Mouse (Mus musculus): ENCODE results near the gene Cyp26a1. TPM values are rescaled to one million over a fixed set of nuclear protein-coding genes. Genes with fewer than 3 reads are reported as not detected.

Gene Cyp26a1
- 2.3 and 3.5 TPM in 2 replicates for polyA plus RNA-seq (2014; fragmentation: Nextera tagmentation; extraction: Ambion mirVana)

DNA sequence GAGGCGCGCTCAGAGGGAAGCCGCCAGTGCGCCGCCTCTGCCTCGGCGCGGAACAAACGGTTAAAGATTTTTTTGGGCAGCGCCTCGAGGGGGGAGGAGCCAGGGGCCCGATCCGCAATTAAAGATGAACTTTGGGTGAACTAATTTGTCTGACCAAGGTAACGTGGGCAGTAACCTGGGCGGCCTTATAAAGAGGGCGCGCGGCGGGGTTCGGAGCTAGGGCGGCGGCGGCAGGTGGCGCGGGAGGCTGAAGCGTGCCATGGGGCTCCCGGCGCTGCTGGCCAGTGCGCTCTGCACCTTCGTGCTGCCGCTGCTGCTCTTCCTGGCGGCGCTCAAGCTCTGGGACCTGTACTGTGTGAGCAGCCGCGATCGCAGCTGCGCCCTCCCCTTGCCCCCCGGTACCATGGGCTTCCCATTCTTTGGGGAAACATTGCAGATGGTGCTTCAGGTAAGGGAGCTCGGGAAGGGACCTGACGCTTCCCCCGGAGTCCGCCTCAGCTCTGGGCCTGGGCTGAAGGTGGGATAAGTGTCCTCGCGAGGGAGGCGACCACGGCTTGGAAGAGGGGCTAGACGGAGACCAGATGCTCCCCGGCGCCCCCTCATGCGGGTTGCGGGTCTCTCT lies at the start of gene Cyp26a1:
Cyp26a1 (plus strand) TSS at position 148 of the 622 bp plus-strand sequence.
- no peaks in the 10 kb centered on the region for H3K36me3 ChIP-seq (ENCODE audit: control insufficient read depth, insufficient read depth, low read length)
- WGBS = 1% methylated on average over 51 of the region's 51 CpGs
- no peak within 1 kb of the TSS for H3K27ac ChIP-seq (ENCODE audit: low read depth, low read length)
- no peaks in the 10 kb centered on the region for H3K9me3 ChIP-seq (ENCODE audit: control insufficient read depth, low read length)
- peaks cover 28% of the 10 kb centered on the region for H3K4me1 ChIP-seq (ENCODE audit: control insufficient read depth, insufficient read depth, low read length)
- ATAC-seq (ENCODE audit: low FRiP score, low TSS enrichment) = peak; percentile 51; the same call in 1 of the 2 replicates
- peak within 1 kb of the TSS; percentile 39 for H3K4me3 ChIP-seq (ENCODE audit: low read length)
- H3K27me3 ChIP-seq (ENCODE audit: control insufficient read depth, insufficient read depth, low read length) = peaks cover 100% of the 10 kb centered on the region
- H3K9ac ChIP-seq (ENCODE audit: low read depth, low read length) = no peak within 1 kb of the TSS
- H3K4me2 ChIP-seq (replicated peaks; ENCODE audit: low read depth, low read length) = peak within 1 kb of the TSS; percentile 56

GRCm38 (mm10) chr19:37647994-37648393 lies 49.6 kb upstream of the Cyp26a1 start:
- no peaks in the 10 kb centered on the region for H3K36me3 ChIP-seq (ENCODE audit: control insufficient read depth, insufficient read depth, low read length)
- no peaks in the 10 kb centered on the region for H3K9me3 ChIP-seq (ENCODE audit: control insufficient read depth, low read length)
- H3K4me1 ChIP-seq (ENCODE audit: control insufficient read depth, insufficient read depth, low read length) = no peaks in the 10 kb centered on the region
- H3K4me3 ChIP-seq (ENCODE audit: low read length) = no peak overlapping the region
- no peak overlapping the region for H3K4me2 ChIP-seq (replicated peaks; ENCODE audit: low read depth, low read length)
- no peaks in the 10 kb centered on the region for H3K27me3 ChIP-seq (ENCODE audit: control insufficient read depth, insufficient read depth, low read length)
- 33% methylated on average over 2 of the region's 2 CpGs for WGBS
- H3K9ac ChIP-seq (ENCODE audit: low read depth, low read length) = no peak overlapping the region
- no peak overlapping the region for H3K27ac ChIP-seq (ENCODE audit: low read depth, low read length)
- ATAC-seq (ENCODE audit: low FRiP score, low TSS enrichment) = no peak

DNA sequence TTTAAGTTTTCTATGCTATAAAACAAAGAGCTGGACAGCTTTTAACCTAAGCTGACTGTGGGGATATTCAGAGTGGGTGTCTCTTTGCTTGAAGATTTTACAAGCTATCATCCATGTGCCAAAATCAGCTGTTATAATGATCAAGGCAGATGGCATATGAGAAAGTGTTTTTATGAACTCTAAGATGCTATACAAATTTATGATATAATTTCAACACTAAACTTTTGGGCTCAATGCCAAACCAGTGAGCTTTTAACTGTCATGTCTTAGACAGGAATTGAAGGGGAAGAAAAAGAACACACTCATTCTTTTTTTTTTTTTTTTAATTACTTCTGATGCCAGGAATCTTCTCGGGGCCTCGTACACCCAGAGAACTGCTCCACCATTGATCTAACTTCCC lies 47.1 kb upstream of the Cyp26a1 start:
- no peaks in the 10 kb centered on the region for H3K36me3 ChIP-seq (ENCODE audit: control insufficient read depth, insufficient read depth, low read length)
- ATAC-seq (ENCODE audit: low FRiP score, low TSS enrichment) = no peak
- no peak overlapping the region for H3K4me3 ChIP-seq (ENCODE audit: low read length)
- no peak overlapping the region for H3K4me2 ChIP-seq (replicated peaks; ENCODE audit: low read depth, low read length)
- no peaks in the 10 kb centered on the region for H3K27me3 ChIP-seq (ENCODE audit: control insufficient read depth, insufficient read depth, low read length)
- 72% methylated on average over 2 of the region's 2 CpGs for WGBS
- H3K9me3 ChIP-seq (ENCODE audit: control insufficient read depth, low read length) = no peaks in the 10 kb centered on the region
- no peak overlapping the region for H3K9ac ChIP-seq (ENCODE audit: low read depth, low read length)
- H3K27ac ChIP-seq (ENCODE audit: low read depth, low read length) = no peak overlapping the region
- no peaks in the 10 kb centered on the region for H3K4me1 ChIP-seq (ENCODE audit: control insufficient read depth, insufficient read depth, low read length)

GRCm38 (mm10) chr19:37654012-37654411 lies 43.6 kb upstream of the Cyp26a1 start:
- Histone ChIP-seq H3K4me3 (ENCODE audit: low read length) (no peak overlapping the region), H3K4me2 (replicated peaks; ENCODE audit: low read depth, low read length) (no peak overlapping the region), H3K9ac (ENCODE audit: low read depth, low read length) (no peak overlapping the region), H3K4me1 (ENCODE audit: control insufficient read depth, insufficient read depth, low read length) (no peaks in the 10 kb centered on the region), H3K36me3 (ENCODE audit: control insufficient read depth, insufficient read depth, low read length) (no peaks in the 10 kb centered on the region), H3K27ac (ENCODE audit: low read depth, low read length) (no peak overlapping the region), H3K9me3 (ENCODE audit: control insufficient read depth, low read length) (no peaks in the 10 kb centered on the region), H3K27me3 (ENCODE audit: control insufficient read depth, insufficient read depth, low read length) (no peaks in the 10 kb centered on the region)
- 48% methylated on average over 5 of the region's 5 CpGs for WGBS
- no peak for ATAC-seq (ENCODE audit: low FRiP score, low TSS enrichment)

DNA sequence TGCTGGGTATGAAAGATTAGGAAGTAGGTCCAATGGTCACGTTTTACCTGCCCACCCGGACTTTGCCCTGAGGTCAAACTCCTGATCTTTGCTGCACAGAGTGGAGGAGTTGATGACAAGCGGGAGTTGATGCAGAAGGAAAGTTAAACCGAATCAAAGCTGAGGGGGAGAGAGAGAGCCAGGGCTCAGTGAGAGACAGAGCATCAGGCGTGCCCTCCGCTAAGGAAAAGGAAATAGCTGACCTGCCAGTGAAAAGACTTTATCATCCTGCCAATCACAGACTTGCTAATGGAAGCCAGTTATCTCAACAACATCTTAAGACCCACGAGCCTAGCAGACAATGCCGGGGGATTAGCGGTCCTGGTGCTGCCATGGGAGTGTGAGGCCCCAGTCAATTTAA lies 41.2 kb upstream of the Cyp26a1 start:
- H3K4me3 ChIP-seq (ENCODE audit: low read length) = no peak overlapping the region
- no peaks in the 10 kb centered on the region for H3K4me1 ChIP-seq (ENCODE audit: control insufficient read depth, insufficient read depth, low read length)
- WGBS = 10% methylated on average over 9 of the region's 9 CpGs
- no peak overlapping the region for H3K4me2 ChIP-seq (replicated peaks; ENCODE audit: low read depth, low read length)
- ATAC-seq (ENCODE audit: low FRiP score, low TSS enrichment) = no peak
- H3K27ac ChIP-seq (ENCODE audit: low read depth, low read length) = no peak overlapping the region
- H3K9me3 ChIP-seq (ENCODE audit: control insufficient read depth, low read length) = no peaks in the 10 kb centered on the region
- no peak overlapping the region for H3K9ac ChIP-seq (ENCODE audit: low read depth, low read length)
- H3K27me3 ChIP-seq (ENCODE audit: control insufficient read depth, insufficient read depth, low read length) = no peaks in the 10 kb centered on the region
- no peaks in the 10 kb centered on the region for H3K36me3 ChIP-seq (ENCODE audit: control insufficient read depth, insufficient read depth, low read length)

- H3K4me3 ChIP-seq (ENCODE audit: low read length) = no peak overlapping the region
- no peaks in the 10 kb centered on the region for H3K27me3 ChIP-seq (ENCODE audit: control insufficient read depth, insufficient read depth, low read length)
- WGBS = 72% methylated on average over 6 of the region's 6 CpGs
- H3K9ac ChIP-seq (ENCODE audit: low read depth, low read length) = no peak overlapping the region
- no peaks in the 10 kb centered on the region for H3K4me1 ChIP-seq (ENCODE audit: control insufficient read depth, insufficient read depth, low read length)
- no peak for ATAC-seq (ENCODE audit: low FRiP score, low TSS enrichment)
- H3K27ac ChIP-seq (ENCODE audit: low read depth, low read length) = no peak overlapping the region
- H3K36me3 ChIP-seq (ENCODE audit: control insufficient read depth, insufficient read depth, low read length) = no peaks in the 10 kb centered on the region
- no peaks in the 10 kb centered on the region for H3K9me3 ChIP-seq (ENCODE audit: control insufficient read depth, low read length)
- H3K4me2 ChIP-seq (replicated peaks; ENCODE audit: low read depth, low read length) = no peak overlapping the region
Measured at GRCm38 (mm10) chr19:37665256-37665655, 32.3 kb upstream of the Cyp26a1 start.

DNA sequence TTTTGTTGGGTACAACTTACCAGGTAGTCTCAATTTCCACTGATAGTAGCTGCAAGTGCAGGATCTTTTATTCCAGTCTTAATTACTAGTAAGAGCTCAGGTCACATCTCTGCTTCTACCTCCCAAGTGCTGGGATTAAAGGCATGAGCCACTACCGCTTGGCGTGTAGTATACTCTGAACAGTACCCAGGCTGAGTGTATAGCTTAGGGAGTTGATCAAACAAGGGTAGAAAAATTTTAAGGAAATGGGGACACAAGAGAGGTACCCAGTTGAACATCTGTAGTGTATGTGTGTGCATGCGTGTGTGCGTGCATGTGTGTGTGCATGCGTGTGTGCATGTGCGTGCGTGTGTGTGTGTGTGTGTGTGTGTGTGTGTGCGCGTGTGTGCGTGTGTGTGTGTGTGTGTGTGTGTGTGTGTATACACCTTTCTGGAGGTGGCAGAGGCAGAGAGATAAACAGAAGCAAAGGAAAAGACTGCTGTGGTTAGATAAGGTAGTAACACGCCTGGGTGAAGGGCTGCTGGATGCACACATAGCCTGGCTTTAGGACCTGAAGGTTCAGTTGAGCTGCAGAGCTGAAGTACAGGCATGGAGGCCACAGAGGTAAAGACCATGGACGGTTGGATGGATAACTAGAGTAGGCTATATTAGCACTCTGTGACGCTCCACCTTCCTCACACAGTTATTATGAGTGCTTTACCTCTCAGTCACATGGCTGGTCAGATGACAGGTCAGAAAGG lies 29.6 kb upstream of the Cyp26a1 start:
- Histone ChIP-seq H3K9ac (ENCODE audit: low read depth, low read length) (no peak overlapping the region), H3K36me3 (ENCODE audit: control insufficient read depth, insufficient read depth, low read length) (no peaks in the 10 kb centered on the region), H3K27me3 (ENCODE audit: control insufficient read depth, insufficient read depth, low read length) (no peaks in the 10 kb centered on the region), H3K4me1 (ENCODE audit: control insufficient read depth, insufficient read depth, low read length) (no peaks in the 10 kb centered on the region), H3K4me2 (replicated peaks; ENCODE audit: low read depth, low read length) (no peak overlapping the region), H3K4me3 (ENCODE audit: low read length) (no peak overlapping the region), H3K27ac (ENCODE audit: low read depth, low read length) (no peak overlapping the region), H3K9me3 (ENCODE audit: control insufficient read depth, low read length) (no peaks in the 10 kb centered on the region)
- 62% methylated on average over 13 of the region's 13 CpGs for WGBS
- ATAC-seq (ENCODE audit: low FRiP score, low TSS enrichment) = no peak

DNA sequence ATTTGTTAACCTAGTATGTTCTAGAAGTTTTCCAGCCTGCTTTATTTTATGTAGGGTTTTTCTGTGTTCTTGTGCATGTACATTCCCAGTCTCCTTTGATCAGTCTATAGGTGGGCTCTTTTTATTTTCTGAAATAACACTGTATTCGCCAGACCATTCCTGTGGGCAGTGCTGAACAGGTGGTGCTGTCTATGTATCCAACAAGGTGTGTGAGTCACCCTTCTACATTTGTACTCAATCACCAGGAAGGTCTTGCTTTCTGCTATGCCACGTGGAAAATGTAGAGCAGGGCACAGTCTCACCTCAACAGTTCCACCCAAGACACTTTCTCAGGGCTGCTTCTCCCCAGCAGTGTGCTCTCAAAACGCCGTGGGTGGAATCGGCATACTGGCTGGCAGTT lies 28.9 kb upstream of the Cyp26a1 start:
- ATAC-seq (ENCODE audit: low FRiP score, low TSS enrichment) = no peak
- H3K27me3 ChIP-seq (ENCODE audit: control insufficient read depth, insufficient read depth, low read length) = no peaks in the 10 kb centered on the region
- no peak overlapping the region for H3K27ac ChIP-seq (ENCODE audit: low read depth, low read length)
- H3K9me3 ChIP-seq (ENCODE audit: control insufficient read depth, low read length) = no peaks in the 10 kb centered on the region
- 86% methylated on average over 5 of the region's 5 CpGs for WGBS
- H3K4me2 ChIP-seq (replicated peaks; ENCODE audit: low read depth, low read length) = no peak overlapping the region
- no peaks in the 10 kb centered on the region for H3K36me3 ChIP-seq (ENCODE audit: control insufficient read depth, insufficient read depth, low read length)
- H3K4me3 ChIP-seq (ENCODE audit: low read length) = no peak overlapping the region
- no peak overlapping the region for H3K9ac ChIP-seq (ENCODE audit: low read depth, low read length)
- no peaks in the 10 kb centered on the region for H3K4me1 ChIP-seq (ENCODE audit: control insufficient read depth, insufficient read depth, low read length)

GRCm38 (mm10) chr19:37669486-37669885 lies 28.1 kb upstream of the Cyp26a1 start:
- no peak overlapping the region for H3K4me3 ChIP-seq (ENCODE audit: low read length)
- H3K27ac ChIP-seq (ENCODE audit: low read depth, low read length) = no peak overlapping the region
- ATAC-seq (ENCODE audit: low FRiP score, low TSS enrichment) = no peak
- no peak overlapping the region for H3K4me2 ChIP-seq (replicated peaks; ENCODE audit: low read depth, low read length)
- no peaks in the 10 kb centered on the region for H3K9me3 ChIP-seq (ENCODE audit: control insufficient read depth, low read length)
- no peaks in the 10 kb centered on the region for H3K36me3 ChIP-seq (ENCODE audit: control insufficient read depth, insufficient read depth, low read length)
- no peaks in the 10 kb centered on the region for H3K4me1 ChIP-seq (ENCODE audit: control insufficient read depth, insufficient read depth, low read length)
- H3K27me3 ChIP-seq (ENCODE audit: control insufficient read depth, insufficient read depth, low read length) = no peaks in the 10 kb centered on the region
- no peak overlapping the region for H3K9ac ChIP-seq (ENCODE audit: low read depth, low read length)
- WGBS = 75% methylated on average over 5 of the region's 5 CpGs
